Mouse (Mus musculus) lung, postnatal 36 days (tissue): Measurements from ENCODE around the gene Trpc4ap.
A peak's percentile ranks its signal among the peaks of the same experiment; 100 is the strongest.

ENCODE experiments used
- DNase-seq: peaks from one replicate; pipeline ENCODE4 v3.0.0; 2022; ENCODE audit warnings: mixed read lengths

The Trpc4ap gene

DNA sequence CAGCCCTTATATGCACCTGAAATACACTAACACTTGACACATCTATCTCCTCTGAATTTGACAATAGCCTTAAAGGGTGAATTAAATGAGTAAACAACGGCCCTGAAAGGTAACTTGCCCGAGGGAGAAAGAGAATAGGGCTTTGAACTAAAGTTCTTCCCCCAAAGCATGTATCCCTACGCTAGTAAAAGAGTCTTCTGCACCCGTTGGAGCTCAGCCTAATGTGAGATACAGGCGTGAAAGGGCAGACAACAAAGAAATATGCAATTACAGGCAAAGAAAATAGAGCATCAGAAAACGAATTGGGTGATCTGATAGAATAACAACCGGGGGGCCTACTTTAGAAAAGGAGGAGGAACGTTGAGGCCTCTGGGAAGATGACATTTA, 855 bp downstream of the Trpc4ap start:
- DNase-seq, result no peak

DNA sequence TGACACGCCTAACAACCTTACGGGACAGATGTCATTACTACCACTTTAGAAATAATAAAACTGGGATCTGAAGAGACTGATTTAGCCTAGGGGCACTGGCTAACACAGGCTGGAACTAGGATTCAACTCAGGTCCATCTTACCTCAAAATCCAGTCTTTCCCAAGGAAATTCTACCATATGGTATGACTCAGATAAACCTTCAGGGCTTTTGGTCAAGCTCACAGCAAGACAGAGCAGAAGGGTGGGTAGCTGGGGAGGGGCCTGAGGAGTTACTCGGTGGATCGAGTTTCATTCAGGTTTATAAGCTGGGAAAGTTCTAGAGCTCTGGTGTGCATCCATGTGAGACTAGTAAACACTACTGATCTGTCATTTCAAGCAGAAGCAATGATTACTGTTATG, 3.0 kb downstream of the Trpc4ap start:
- no peak for DNase-seq

DNA sequence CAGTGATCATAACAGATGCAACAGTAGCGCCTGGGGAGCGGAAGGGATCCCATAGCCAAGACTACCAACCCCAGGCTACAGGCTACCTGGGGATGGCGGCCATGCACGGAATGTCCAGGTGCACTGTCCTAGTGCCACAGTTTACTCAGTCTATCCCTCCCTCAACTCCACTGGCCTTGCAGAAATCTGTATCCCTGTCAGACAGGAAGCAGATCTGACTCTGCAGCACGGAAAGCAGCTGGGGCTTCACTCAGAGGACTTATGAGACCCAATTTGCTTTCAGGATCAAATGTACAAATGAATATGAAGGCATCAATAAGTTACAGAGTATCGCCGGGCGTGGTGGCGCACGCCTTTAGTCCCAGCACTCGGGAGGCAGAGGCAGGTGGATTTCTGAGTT, 4.4 kb downstream of the Trpc4ap start:
- DNase-seq, result no peak

DNA sequence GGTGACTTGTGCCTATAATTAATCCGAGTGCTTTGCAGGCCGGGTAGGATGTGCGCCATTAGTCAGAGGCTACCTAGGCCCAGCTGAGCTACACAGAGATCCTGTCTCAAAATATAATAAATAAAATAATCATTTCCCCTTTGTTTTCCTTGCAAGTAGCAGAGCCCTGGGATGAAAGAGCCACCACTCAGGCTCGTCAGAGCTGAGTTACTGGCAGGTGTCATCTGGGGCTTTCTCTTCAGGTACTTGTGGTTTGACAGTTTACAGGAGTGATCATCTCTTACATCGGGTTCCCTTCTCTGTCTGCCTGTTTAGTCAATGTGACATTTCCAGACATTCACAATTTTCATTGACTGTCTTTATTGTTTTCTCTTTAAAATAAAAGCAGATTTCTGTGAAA, 5.6 kb downstream of the Trpc4ap start:
- no peak for DNase-seq

DNA sequence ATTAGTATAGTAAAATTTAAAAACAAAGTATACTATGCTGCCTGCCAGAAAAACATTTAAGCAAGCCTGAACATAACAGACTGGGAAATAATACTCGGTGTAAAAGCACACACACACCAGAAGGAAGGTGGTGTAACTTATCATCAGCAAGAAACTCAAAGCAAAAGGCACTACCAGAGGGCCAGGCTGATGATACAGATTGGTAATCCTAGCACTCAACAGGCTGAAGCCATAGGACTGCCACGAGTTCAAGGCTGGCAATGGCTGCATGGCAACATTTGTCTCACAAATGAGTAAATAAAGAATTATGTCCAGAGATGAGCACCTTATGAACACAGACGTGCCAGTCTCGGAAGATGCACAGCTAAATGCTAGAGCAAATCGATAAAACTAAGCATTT, 8.4 kb downstream of the Trpc4ap start:
- no peak for DNase-seq

DNA sequence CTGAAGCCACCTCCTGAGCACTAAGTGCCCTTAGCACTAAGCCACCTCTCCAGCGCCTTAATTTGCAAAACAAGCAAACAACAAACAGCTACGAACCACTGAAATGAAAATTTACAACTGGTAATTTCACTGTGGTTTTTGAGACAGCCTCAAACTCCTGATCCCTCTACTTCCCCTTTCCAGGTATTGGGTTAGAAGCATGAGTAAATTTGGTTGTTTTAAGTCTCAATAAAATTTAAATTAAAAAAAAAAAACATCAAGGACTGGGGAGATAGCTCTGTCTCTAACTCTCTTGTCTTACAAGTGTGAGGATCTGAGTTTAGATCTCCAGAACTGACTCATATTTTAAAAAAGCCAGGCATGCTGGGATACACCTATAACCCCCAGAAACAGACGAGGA, 9.0 kb downstream of the Trpc4ap start:
- no peak for DNase-seq

DNA sequence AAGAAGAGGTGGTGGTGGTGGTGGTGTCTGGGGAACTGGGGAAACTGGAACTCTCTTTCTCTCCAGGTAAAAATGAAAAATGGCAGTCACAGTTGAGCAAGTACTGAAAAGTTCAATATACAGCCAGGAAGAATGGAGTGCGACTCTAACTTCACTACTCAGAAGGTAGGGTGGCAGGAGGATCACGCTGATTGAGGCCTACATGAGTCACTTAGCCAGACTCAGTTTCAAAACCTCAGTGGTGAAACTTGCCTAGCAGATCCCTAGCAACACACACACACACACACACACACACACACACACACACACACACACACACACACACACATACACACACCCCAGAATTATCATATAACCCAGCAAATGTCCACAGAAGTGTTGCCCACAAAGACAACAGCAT, 10.3 kb downstream of the Trpc4ap start:
- peak; percentile 35 for DNase-seq

DNA sequence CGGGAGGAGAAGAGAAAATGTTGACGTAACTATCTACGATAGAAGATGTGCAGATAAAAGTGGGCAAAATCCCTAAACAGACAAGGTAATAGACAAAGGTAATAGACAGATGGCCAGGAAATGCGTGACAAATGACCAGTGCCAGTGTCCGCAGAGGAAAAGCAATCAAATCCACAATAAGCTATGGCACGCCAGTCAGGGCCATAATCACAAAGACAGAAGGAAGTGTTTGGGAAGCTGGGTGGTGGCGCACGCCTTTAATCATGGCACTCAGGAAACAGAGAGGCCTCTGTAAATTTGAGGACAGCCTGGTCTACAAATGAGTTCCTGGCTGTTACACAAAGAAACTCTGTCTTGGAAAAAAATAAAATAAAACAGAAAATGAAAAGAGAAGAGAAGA, 11.0 kb downstream of the Trpc4ap start:
- no peak for DNase-seq

DNA sequence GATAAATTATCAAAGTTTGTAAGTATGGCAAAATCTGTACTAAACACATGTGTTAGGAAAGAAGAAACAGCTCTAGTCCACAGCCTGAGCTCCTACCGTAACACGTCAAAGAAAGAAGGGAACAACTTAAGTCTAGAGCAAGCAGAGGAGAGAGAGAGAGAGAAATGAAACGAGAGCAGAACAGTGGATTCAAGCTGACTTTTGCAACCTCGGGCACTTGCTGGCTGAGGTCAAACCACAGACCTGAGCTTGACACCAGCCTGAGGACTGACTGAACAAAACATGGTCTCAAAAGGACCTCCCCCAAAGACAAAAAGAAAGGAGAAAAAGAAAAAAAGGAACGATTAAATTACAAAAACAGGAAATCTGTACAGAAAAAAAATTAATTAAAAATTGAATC, 11.6 kb downstream of the Trpc4ap start:
- DNase-seq, result no peak

DNA sequence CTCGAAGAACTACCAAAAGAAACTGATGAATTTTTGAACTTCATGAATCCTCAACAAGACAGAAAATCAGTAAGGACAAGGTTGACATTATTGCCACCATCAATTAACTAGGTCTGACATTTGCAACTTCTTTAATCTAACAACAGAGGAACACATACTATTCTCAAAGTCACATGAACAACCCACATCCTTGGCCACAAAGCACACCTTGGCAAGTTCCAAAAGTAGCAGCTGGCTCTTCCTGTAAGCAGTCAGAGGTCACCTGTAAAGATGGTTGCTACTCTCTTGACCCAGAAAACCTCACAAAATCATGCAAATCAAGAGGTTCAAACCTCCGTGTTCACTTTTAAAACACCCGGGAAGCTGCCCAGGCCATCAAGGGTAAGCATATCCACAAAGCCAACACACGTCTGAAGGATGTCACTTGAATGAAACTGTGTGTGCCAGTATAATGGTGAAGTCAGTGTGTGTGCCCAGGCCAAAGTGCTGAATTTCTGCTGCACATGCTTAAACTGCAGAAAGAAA, 12.5 kb downstream of the Trpc4ap start:
- DNase-seq, result no peak

DNA sequence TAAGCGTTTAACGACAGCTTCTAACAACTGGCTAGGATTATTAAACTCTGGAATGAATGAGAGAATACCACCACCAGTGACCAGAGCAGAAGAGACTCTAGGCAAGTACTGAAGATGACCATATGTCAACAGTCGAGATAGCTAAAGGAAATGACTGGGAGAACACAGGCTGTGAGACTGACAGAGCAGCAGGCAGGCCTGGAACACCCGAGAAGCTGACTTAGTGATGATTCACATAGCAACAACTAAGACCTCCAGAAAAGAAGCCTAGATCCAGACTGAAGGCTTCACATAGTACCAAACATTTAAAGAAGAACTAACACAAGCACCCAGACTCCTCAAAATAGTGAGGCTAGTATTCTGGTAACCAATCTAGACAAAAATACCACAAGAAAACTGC, 17.1 kb downstream of the Trpc4ap start:
- no peak for DNase-seq

DNA sequence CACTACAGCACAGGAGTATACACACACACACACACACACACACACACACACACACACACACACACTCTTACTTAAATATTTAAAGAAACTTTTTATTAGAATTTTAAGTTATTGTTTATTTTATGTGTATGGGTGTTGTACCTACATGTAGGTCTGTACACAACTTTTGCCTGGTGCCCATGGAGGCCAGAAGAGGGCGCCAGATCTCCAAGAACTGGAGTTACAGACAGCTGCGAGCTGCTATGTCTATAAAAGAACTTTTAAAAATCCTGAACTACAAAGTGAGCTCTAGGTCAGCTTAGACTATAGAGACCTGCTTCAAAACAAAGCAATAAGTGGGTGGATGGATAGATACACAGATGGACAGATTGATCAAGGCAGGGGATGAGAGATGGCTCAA, 18.6 kb downstream of the Trpc4ap start:
- DNase-seq, result peak; percentile 86

DNA sequence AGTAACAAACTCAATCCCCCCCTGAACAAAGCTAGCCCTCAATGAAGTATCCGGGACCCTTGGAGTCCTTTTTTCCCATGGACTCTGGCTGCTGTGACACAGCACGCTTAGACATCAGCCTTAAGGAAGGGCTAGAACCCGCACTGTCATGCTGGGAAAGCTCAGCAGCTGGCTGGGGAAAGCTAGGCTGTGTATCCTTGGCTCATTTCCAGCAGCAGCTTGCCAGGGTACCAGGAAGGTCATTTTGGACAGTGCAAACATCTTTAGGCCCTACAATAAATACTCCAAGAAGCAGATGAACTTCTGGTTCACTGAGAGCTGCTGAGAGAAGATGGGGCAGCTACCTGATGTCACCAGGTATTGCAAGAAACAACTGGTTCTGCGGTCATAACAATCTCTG, 20.9 kb downstream of the Trpc4ap start:
- peak; percentile 32 for DNase-seq

DNA sequence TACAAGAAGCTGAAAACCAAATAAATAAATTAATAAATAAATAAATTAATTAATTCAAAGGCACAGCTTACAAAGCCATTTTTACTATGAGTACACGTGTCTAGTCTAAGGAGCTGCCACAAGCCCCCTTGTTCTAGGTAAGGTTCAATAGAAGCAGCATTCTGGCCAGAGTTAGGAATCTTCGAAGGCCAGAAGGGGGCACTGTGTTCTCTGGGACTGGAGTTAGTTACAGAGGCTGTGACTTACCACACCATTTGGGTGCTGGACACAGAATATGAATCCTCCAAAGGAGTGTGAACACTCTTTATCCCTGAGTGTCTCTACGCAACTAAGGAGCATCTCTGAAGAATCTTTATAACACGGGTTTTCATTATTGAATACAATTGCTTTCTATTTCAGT, 23.7 kb downstream of the Trpc4ap start:
- peak; percentile 63 for DNase-seq

DNA sequence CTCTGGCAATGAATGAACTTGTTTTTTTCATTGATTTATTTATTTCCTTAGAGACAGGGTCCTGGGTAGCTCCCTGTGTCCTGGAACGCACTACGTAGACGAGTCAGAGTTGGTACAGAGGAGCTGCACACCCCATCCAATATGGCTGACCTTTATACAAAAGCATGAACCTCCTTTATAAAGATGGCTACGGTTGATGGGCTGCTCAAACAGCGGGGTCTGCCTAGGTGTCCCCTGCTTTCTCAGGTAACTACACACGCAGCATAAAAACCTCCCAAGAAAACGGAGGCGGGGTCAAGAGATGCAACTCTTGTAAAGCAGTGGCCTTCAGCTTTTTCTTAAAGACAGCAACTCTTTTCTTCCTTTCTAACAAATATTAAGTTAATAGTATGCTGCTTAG, 24.3 kb downstream of the Trpc4ap start:
- no peak for DNase-seq

DNA sequence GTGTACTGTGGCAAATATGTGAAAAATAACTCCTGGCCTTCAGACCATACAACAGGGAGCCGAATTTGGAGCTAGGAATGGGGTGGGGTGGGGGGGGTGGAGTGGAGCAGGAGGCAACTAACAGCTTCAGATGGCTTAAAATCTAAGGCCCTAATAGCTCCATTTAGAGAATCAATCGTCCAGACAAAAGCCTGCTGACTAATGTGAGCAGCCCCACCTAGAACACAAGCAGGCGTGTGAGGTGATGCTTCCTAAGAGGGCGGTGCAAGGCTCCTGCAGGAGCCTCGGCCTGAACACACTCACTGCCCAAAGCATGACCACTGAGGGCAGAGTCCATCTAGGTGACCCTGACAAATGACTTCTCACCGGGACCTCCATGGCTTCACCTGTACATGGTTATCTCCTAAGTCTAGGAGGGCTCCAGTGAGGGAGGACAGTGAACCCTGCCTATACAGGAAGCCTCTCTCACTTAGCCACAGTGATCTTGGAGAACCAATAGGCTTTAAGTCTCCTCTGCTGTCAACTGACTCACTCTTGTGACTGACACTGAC, 28.2 kb downstream of the Trpc4ap start:
- DNase-seq, result no peak

DNA sequence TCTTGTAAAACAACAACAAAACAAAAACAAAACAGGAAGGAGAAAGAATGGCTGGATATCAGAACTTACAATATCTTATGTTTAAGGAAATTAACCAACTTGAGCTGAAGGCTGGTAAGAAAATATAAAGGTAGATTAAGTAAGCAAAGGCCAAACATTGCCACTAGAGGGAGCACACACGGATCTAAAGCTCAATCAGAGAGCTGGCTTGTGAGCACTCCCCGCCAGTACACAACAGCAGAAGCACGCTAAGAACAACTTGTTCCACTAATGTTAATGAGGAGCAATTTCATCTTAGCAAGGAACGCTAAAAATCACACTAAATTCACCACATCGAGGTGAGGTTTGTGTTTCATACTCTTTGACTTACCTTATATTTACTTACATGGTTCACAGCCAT, 29.1 kb downstream of the Trpc4ap start:
- DNase-seq, result peak; percentile 80

DNA sequence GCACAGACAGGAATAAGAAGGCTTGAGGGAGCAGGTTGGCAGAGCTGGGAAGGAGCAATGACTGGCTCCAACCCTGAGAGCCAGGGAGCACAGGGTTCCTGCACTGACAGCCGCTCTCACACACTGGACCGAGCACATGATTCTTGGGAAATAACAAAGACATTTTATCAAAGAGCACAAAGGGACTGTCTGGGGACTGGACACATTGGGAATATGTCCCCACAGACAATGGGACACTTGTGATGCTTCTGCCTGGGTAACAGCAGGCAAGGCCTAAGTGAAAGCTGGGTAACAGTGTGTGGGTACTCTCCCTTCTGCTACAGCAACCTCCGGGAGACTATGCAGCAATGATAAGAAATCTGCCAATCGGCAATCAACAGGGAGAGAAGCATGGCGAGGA, 29.8 kb downstream of the Trpc4ap start:
- no peak for DNase-seq

DNA sequence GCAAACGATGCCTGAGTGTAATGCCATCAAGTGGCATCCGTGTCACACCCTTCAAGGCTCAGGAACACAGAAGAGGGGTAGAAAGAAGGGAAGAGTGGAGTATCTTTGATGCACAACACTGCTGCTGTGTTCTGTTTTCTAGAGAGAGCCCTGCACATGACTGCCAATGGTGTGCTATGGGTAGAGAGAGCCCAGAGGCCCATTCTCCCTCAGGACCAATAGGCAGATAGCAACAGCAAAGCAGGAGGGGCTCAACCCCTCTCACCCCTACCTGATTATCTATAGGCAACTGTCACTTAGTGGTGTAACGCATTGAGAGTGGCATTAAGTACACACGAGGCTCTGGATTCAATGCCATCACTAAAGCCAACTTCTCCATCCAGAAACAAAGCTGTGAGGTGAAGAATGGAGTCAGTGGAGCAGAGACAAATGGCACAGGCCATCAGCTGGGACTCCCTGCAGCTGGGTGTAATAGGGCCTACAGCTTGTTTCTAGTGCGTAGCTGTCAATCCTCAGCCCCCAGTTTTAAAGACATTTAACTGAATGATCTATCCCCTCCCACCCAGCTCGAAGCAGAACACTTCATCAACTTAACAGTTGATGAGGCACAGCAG, 36.3 kb downstream of the Trpc4ap start:
- no peak for DNase-seq

DNA sequence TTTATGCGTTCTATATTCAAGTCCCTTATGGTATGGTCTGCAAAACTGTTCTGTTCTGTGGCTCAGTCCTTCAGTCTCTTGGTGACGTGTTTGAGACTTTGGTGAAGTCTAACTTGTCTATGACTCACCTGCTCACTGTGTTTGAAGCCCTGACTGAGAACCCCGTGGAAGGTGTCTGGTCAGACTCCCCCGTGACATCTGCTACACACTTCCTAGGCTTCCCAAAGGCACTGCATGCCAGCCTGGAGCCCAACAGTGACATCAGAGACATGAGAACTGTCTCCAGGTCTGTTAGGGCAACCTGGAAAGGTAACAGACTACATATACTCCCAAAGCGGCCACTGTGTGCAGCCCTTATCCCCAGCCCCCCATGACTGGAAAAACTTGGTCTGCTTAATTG, 39.6 kb downstream of the Trpc4ap start:
- no peak for DNase-seq

DNA sequence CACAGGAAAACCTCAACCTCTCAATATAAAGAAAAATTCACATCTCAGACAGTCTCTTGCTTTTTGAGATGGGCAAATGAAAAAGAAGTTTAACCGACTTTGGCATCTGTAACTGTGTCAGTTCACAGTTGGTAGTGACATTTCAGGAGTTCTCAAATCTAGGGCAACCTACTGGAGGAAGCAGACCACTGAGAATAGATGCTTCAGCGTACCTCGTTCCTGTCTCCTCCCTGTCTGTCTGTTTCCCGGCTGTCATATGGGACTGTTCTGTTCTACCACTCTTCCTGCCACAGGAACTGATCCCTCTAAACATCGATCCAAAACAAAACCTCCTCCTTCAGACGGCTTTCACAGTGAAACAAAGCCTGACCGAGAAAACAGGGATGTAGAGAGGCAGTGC, 46.4 kb downstream of the Trpc4ap start:
- no peak for DNase-seq

DNA sequence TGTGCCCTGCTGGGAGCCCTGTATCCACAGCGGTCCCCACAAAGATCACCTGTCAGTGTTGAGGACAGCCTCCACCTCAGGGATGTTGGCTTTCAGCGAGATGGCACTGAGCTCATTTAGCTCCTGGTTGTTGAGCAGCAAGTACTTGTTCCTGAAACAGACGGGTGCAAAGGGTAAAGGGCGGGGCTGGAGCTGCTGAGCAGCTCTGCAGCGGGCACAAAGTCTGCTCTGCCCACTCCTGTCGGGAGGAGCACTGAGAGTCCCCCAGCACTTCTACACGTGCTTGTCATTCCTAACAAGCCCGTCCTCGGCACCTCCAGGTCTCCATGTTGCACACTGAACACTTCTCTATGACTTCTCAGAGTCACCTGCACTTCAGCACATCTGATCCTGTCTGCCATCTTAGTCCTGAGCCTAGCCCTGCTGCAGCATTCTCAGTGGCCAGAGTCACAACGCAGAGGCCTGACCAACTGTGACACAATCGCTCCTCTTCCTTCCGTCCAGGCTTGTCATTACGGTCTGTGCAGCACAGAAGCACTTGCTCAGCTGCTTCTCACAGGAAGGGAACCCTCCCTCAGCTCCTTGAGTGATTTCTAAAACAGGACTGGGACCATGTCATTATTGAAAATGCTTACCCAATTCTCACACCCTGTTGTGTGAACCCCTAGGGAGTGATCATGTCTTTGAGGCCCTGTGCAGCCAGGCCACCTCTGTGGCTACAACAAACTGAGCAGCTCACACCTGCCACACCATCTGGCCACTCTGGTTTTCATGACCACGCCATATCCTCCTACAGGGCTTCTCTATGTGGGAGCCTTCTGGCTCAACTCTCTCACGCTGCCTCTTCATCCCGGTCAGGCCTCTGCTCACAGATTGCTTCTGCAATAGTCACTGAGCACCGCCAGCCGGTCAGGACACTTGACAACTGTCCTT, 50.4 kb downstream of the Trpc4ap start:
- DNase-seq, result no peak

DNA sequence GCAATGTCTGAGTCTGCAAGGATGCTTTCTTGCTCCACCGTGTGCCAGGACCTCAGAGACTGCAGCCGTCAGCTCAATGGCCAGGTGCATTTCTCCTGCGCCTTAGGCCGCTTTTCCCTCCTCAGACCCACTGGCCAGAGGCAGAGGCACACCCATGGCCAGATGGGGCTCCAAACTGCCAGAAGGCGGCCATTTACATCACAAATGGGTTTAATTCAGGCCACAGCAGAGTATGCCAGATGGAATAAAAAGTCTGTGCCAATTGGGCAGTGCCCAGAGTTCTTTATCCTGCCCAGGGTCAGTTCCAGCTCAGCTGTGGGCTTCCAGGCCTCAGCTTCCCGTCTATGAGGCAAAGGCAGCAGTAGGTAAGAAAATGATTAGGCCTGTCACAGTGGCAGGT, 51.5 kb downstream of the Trpc4ap start:
- DNase-seq, result no peak

DNA sequence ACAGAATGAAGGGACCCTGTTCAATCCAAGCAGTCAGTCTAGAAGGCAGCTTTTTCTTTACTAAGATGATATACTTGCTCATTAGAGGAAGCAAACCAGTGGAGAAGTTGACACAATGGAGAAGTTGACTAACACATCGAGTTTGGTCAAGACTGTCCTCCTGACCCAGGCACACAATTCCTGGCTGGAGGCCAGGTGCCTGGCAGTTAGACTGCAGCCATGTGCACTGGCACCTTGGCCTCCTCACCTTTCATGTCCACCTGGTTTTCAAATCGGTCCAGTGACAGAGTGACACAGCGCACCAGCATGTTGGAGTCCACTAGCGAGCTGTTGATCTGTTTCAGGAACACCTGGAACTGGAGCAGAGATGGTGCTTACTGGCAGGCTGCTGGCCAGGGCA, 54.8 kb downstream of the Trpc4ap start:
- peak; percentile 24 for DNase-seq
